Mouse (Mus musculus) limb, embryonic 15.5 days (tissue): ENCODE measurements at regions not wholly inside any gene's neighbourhood (a gene's known extent, or its start where the extent isn't known, plus 50 kb on each side); places are given as distances from the start of the nearest gene placed in this dataset.

Experiments
- ATAC-seq: fragments of 200-750 bp; cut with Nextera tagmentation; 2 replicates; pipeline ENCODE4 v1.8.0; 2017; ENCODE audit warnings: low read depth, moderate TSS enrichment; ENCODE audit not compliant: insufficient number of reproducible peaks, low FRiP score, low TSS enrichment
- H3K27ac ChIP-seq: fragments of 300-500 bp; sonication (generic); 2 replicates; pipeline ENCODE4 v1.5.1; 2015; ENCODE audit warnings: moderate library complexity, mild to moderate bottlenecking, inconsistent platforms
- H3K27me3 ChIP-seq: fragments of 300-500 bp; sonication (generic); 2 replicates; pipeline ENCODE4 v1.6.1; 2015; ENCODE audit warnings: inconsistent platforms
- H3K36me3 ChIP-seq: fragments of 300-500 bp; sonication (generic); 2 replicates; pipeline ENCODE4 v1.6.1; 2015; ENCODE audit warnings: inconsistent platforms
- H3K4me1 ChIP-seq: fragments of 300-500 bp; sonication (generic); 2 replicates; pipeline ENCODE4 v1.6.1; 2015; ENCODE audit warnings: inconsistent platforms
- H3K4me2 ChIP-seq: fragments of 300-500 bp; sonication (generic); 2 replicates; pipeline ENCODE4 v1.6.1; 2015; ENCODE audit warnings: mild to moderate bottlenecking, inconsistent platforms
- H3K4me3 ChIP-seq: fragments of 300-500 bp; sonication (generic); 2 replicates; pipeline ENCODE4 v1.5.1; 2015; ENCODE audit warnings: mild to moderate bottlenecking, inconsistent platforms
- H3K9ac ChIP-seq: fragments of 300-500 bp; sonication (generic); 2 replicates; pipeline ENCODE4 v1.6.1; 2015; ENCODE audit warnings: inconsistent platforms
- H3K9me3 ChIP-seq: fragments of 300-500 bp; sonication (generic); 2 replicates; pipeline ENCODE4 v1.6.1; 2016; ENCODE audit warnings: inconsistent platforms
- WGBS: fragments of 180-500 bp; shearing (Covaris S2); methylation state at CpG from one replicate; pipeline ENCODE4 v1.1.7; 2015; 5-methylcytosine and 5-hydroxymethylcytosine counted together

- WGBS: 31% methylated on average over 8 of the region's 8 CpGs
- Histone ChIP-seq H3K4me1 (no peaks in the 10 kb centered on the region; the same call in 1 of the 2 replicates), H3K9ac (no peak overlapping the region), H3K36me3 (no peaks in the 10 kb centered on the region), H3K27ac (no peak overlapping the region), H3K4me3 (peak overlapping the region; percentile 14; the same call in 1 of the 2 replicates), H3K27me3 (no peaks in the 10 kb centered on the region), H3K4me2 (peak overlapping the region; percentile 33), H3K9me3 (no peaks in the 10 kb centered on the region)
- ATAC-seq: no peak
These were observed 363.8 kb upstream of the Nr5a2 start for GRCm38 (mm10) chr1:137323884-137324594.

GRCm38 (mm10) chr1:137323035-137323680 is 362.9 kb upstream of the Nr5a2 start:
- H3K9ac ChIP-seq: no peak overlapping the region
- H3K4me1 ChIP-seq: no peaks in the 10 kb centered on the region; the same call in 1 of the 2 replicates
- no peaks in the 10 kb centered on the region for H3K9me3 ChIP-seq
- H3K4me2 ChIP-seq: no peak overlapping the region
- no peak for ATAC-seq
- H3K36me3 ChIP-seq: no peaks in the 10 kb centered on the region
- H3K4me3 ChIP-seq: no peak overlapping the region
- no peak overlapping the region for H3K27ac ChIP-seq
- WGBS: 56% methylated on average over 2 of the region's 2 CpGs
- H3K27me3 ChIP-seq: no peaks in the 10 kb centered on the region

- Histone ChIP-seq H3K9me3 (no peaks in the 10 kb centered on the region), H3K4me3 (no peak overlapping the region), H3K4me2 (no peak overlapping the region), H3K36me3 (no peaks in the 10 kb centered on the region), H3K27me3 (no peaks in the 10 kb centered on the region), H3K9ac (no peak overlapping the region), H3K27ac (no peak overlapping the region), H3K4me1 (no peaks in the 10 kb centered on the region)
- no peak for ATAC-seq
- WGBS: 71% methylated on average over 5 of the region's 5 CpGs
These were observed 342.6 kb upstream of the Nr5a2 start for GRCm38 (mm10) chr1:137302757-137303422.

GRCm38 (mm10) chr1:137297780-137298569 is 337.7 kb upstream of the Nr5a2 start:
- WGBS: 55% methylated on average over 10 of the region's 10 CpGs
- Histone ChIP-seq H3K4me2 (no peak overlapping the region), H3K4me1 (no peaks in the 10 kb centered on the region), H3K27me3 (no peaks in the 10 kb centered on the region), H3K4me3 (no peak overlapping the region), H3K9me3 (no peaks in the 10 kb centered on the region), H3K36me3 (no peaks in the 10 kb centered on the region), H3K9ac (no peak overlapping the region), H3K27ac (no peak overlapping the region)
- ATAC-seq: no peak

GRCm38 (mm10) chr1:137289456-137289855 is 329.2 kb upstream of the Nr5a2 start:
- 79% methylated on average over 9 of the region's 9 CpGs for WGBS

GRCm38 (mm10) chr1:137283291-137283690 is 323.0 kb upstream of the Nr5a2 start:
- no peak overlapping the region for H3K4me2 ChIP-seq
- H3K9ac ChIP-seq: no peak overlapping the region
- no peak overlapping the region for H3K27ac ChIP-seq
- no peak overlapping the region for H3K4me3 ChIP-seq
- WGBS: 26% methylated on average over 5 of the region's 5 CpGs
- peaks cover 8% of the 10 kb centered on the region for H3K4me1 ChIP-seq
- no peaks in the 10 kb centered on the region for H3K36me3 ChIP-seq
- H3K9me3 ChIP-seq: no peaks in the 10 kb centered on the region
- no peaks in the 10 kb centered on the region for H3K27me3 ChIP-seq
- ATAC-seq: no peak

More at GRCm38 (mm10) chr1:137289456-137289855, 329.2 kb upstream of the Nr5a2 start:
- Histone ChIP-seq H3K9ac (no peak overlapping the region), H3K4me1 (no peaks in the 10 kb centered on the region), H3K4me2 (no peak overlapping the region), H3K27ac (no peak overlapping the region), H3K27me3 (no peaks in the 10 kb centered on the region), H3K4me3 (no peak overlapping the region), H3K36me3 (no peaks in the 10 kb centered on the region), H3K9me3 (no peaks in the 10 kb centered on the region)
- ATAC-seq: no peak

GRCm38 (mm10) chr1:137282457-137282856 is 322.2 kb upstream of the Nr5a2 start:
- Histone ChIP-seq H3K4me3 (no peak overlapping the region), H3K36me3 (no peaks in the 10 kb centered on the region), H3K27me3 (no peaks in the 10 kb centered on the region), H3K9me3 (no peaks in the 10 kb centered on the region), H3K9ac (no peak overlapping the region), H3K4me2 (no peak overlapping the region), H3K4me1 (peaks cover 8% of the 10 kb centered on the region), H3K27ac (no peak overlapping the region)
- 75% methylated on average over 5 of the region's 5 CpGs for WGBS
- ATAC-seq: no peak

- H3K27ac ChIP-seq: no peak overlapping the region
- ATAC-seq: no peak
- no peaks in the 10 kb centered on the region for H3K27me3 ChIP-seq
- H3K4me3 ChIP-seq: no peak overlapping the region
- no peak overlapping the region for H3K9ac ChIP-seq
- H3K4me1 ChIP-seq: peaks cover 8% of the 10 kb centered on the region
- 65% methylated on average over 10 of the region's 10 CpGs for WGBS
- H3K36me3 ChIP-seq: no peaks in the 10 kb centered on the region
- no peak overlapping the region for H3K4me2 ChIP-seq
- H3K9me3 ChIP-seq: no peaks in the 10 kb centered on the region
These were observed 320.4 kb upstream of the Nr5a2 start for GRCm38 (mm10) chr1:137280391-137281386.

GRCm38 (mm10) chr1:137279981-137280380 is 319.7 kb upstream of the Nr5a2 start:
- Histone ChIP-seq H3K4me3 (no peak overlapping the region), H3K4me1 (peaks cover 8% of the 10 kb centered on the region), H3K4me2 (no peak overlapping the region), H3K9me3 (no peaks in the 10 kb centered on the region), H3K27me3 (no peaks in the 10 kb centered on the region), H3K9ac (no peak overlapping the region), H3K27ac (no peak overlapping the region), H3K36me3 (no peaks in the 10 kb centered on the region)
- ATAC-seq: no peak
- WGBS: 86% methylated on average over 2 of the region's 2 CpGs

GRCm38 (mm10) chr1:137270659-137271612 is 310.7 kb upstream of the Nr5a2 start:
- H3K27ac ChIP-seq: no peak overlapping the region
- no peaks in the 10 kb centered on the region for H3K36me3 ChIP-seq
- 50% methylated on average over 9 of the region's 9 CpGs for WGBS
- no peaks in the 10 kb centered on the region for H3K9me3 ChIP-seq
- H3K9ac ChIP-seq: no peak overlapping the region
- H3K4me2 ChIP-seq: no peak overlapping the region
- no peak for ATAC-seq
- no peak overlapping the region for H3K4me3 ChIP-seq
- no peaks in the 10 kb centered on the region for H3K4me1 ChIP-seq
- no peaks in the 10 kb centered on the region for H3K27me3 ChIP-seq
